Mouse (Mus musculus) testis, postnatal 14 days (tissue): ENCODE measurements around the gene Apobec2.

Source experiments
- DNase-seq: peaks from one replicate; pipeline ENCODE4 v3.0.0; 2021; ENCODE audit warnings: low spot score

Gene Apobec2

DNA sequence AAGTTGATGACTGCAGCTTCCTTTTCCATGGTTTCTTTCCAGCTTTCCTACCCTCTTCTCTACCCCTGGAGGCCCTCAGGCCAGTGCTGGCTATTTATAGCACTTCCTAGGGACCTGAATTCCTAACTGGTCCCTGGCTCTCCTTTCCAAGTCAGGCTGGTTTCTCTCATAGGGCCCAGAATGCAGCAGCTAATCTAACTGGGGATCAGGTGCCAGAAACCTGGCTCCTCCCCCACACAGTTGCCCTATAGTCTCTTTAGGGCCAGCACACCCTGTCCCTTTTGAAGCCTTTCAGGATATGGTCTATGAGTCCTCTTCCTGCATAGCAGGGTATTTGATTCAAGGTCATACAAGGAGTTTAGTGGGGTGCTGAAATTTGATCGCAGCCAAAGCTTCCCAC, 3.8 kb upstream of the Apobec2 start:
- DNase-seq: no peak

DNA sequence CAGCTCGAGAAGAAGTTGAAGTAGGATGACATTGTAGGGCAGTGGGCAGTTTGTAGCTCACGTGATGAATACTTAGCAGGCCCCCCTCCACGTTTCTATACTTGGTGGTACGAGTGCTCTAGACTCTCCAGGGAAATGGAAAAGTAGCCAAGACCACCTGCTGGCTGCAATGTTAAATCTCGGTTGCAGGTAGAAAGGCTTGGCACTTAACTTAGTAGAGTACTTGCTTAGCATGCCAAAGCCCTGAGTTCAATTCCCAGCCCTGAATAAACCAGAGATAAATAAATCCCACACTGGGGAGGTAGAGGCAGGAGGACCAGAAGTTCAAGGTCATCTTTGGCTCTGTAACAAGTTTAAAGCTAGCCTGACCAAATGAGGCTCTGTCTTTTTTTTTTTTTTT, 1.7 kb upstream of the Apobec2 start:
- no peak for DNase-seq

DNA sequence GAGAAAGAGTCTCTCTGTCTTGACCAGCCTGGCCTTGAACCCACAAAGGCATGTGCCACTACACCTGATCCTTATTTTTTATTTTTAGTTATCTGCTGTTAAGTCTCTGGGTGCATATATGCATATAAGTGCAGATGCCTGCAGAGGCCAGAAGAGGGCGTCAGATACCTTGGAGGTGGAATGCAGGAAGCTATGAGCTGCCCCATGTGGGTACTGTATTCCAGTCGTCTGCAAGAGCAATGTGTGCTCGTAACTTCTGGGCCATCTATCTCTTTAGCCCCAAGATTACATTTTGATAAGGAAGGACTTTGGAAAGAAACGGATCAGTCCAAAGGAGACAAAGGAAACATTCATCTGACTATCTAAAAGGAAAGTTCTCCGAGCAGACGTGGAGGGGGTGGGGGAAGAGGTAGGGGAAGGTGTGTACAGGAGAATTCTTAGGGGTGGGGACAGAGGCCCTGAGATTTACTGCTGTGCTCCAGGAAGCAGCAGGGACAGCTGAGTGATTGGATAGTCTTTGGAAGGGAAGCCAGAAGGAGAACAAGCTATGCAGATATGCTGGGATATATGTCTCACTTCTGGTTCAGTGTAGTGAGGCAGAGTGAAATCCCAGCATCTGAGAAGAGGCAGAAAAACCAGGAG, 1.1 kb upstream of the Apobec2 start:
- no peak for DNase-seq

DNA sequence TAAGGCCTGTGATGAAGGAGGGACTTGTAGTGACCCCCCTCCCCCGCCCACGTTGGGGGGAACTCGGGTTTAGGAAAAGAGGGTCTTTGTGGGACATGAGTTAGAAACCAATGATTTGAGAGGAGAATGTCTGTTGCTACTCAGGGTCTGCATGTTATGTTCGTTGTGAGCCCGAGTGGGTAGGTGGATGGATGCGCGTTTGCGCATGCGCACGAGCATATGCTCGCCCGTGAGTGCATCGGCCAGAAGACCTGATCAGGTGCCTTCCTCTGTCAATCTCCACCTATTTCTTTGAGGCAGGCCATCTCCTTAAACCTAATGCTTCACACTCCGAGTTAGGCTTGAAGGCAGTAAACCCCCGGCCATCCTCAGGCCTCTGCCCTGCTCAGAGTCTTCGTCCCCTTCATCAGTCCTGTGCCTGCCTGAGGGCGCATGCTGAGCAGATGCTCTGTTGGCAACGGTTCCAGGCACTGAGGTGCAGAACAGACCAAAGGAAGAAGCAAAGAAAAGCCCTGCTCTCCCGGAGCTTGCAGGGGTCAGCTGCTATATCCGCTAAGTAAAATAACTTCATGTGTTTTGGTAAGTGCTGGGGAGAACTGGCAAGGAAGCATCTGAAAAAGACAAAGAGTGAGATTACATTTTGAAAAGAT, 401 bp upstream of the Apobec2 start:
- no peak for DNase-seq

DNA sequence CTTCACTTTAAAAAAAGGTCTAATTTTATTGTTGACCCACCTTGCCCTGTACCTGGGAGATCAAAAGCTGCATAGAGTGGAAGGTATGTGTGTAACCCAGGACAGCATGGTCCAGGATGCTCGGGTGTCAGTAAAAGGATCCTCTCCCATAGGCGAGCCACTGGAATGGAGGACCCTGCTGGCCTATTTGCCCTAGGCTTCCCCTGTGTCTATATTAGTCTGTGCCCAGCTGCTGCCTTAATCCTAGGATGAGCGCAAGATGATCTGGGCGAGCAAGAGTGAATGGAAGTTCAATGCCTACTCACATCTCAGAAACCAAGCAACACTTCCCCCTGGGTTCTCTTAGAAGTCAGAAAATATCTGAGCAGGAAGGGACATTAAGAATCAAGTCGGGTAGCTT, 1.7 kb downstream of the Apobec2 start:
- DNase-seq: no peak

DNA sequence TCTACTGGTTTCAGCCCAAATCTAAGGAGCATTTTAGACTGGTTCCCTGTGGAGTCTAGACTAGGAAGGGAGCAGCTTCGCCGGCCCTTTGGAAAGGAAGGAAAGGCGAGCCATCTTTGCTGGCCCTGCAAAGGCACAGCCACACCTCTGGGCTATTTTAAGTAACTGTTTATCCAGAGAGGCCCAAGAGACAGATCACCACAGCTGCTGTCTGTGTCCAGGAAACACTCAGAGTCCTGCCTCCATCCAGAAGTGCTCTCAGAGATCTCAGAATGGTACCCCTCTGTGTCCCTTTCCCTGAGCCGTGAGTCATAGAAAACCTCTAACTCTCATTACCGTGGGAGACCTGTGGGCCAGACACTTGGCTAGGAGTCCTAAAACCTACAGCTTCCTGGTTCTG, 2.3 kb downstream of the Apobec2 start:
- no peak for DNase-seq

DNA sequence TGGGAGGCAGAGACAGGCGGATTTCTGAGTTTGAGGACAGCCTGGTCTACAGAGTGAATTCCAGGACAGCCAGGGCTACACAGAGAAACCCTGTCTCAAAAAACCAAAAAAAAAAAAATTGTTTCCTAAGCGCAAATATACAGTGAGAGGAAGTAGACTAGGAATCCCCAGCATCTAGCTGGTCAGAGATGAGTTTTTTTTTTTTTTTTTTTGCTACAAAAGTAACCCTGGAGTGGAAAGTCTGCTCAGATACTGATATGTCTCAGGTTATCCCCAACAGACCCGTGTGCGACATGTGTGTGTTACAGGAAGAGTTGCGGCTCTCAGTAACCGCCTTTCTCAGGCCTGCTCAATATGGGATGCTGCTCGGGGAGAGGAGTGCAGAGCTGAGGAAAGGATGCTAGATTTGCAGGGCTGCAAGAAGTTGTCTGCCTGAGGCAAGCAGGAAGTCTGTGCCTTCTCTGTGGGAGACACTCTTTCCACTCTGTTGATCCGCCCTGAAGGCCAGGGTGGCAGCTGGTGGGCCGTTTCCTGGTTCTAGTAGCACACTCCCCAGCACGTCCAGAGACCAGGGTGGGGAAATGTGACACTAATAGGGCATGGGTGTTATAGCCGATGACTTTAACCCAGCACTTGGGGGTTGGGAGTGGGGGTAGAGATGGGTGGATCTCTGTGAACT, 4.7 kb downstream of the Apobec2 start:
- DNase-seq: no peak

DNA sequence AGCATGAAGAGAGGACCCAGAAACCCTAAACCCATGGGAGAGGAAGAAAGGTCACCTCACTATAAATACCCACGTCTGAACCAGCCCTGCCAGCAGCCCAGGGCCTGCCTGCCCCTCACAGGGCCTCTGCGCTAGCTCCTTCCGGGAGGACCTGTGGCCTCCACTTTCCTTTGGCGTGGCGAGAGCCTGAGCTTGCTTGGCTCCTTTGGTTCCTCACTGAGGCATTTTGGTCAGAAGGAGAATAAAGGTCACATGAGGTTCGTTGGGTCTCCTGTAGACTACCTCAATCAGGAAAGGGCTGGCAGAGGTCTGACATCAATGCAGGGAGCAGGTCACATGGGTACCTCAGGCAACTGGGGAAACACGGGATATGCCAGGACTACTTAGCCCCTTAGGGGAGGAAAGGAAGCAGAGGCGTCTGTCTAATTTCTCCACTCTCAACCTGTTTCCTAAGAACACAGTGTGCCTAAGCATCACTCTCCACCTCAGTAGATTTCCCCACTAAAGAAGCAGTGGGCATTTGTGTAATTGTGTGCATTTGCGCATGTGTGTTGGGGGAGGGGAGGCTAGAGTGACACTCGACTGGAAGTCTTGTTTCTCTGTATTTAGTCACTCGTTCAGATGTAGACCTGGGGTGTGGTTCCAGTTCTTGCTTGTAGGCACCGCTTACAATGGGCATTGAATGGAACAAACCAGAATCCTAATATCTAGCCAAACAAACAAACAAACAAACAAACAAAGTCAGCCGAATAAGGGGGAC, 5.6 kb downstream of the Apobec2 start:
- DNase-seq: no peak

DNA sequence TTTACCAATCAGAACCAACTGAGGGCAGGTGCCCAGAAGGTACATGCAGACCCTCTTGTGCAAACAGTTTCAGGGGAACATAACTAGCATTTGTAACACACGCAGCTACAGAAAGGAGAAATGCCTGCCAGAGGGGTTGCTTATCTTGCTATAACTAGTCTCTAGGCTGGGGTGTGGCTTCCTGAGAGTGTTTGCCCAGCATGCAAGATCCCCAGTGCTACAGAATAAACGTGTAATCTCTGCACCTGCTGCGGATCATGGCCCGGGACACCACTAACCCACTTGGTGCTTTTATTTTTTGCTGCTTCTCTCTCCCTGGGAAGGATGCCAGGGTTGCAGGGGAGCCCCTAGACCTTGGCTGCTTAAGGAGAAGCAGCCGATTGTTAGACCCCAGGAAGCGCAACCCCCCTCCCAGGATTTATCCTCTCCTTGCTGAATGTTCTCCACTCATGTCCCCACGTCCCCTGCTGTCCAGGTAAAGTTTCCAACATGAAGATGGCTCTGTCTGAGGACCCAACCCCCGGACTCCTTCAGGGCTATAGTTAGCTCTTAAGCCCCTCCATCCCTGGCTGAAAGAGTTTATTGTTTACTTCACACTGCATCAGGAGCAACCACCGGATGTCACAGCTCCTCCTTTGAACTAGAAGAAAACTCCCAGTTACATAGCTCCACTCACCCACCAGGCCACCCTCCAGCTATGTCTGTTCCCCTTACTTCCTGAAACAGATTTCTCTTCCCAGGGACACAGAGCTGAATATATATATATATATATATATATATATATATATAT, 6.7 kb downstream of the Apobec2 start:
- DNase-seq: no peak

DNA sequence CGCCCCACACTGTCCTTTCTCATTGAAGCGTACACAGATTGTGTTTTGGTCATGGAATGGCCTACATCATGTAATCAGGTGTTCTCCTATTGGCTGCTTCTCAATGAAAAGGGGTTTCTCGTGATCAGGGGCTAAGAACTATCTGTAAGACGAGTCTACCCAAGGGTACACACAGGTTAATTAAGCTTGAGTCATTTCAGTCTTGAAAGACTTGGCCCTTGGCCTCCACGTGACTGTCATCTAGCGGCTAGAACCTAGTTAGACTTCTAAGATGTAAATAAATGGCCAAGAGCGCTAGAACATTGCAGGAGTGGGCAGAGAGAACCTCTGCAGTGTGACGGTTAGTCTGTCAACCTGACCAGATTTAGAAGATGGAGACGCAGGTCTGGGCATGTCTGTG, 8.5 kb downstream of the Apobec2 start:
- no peak for DNase-seq

DNA sequence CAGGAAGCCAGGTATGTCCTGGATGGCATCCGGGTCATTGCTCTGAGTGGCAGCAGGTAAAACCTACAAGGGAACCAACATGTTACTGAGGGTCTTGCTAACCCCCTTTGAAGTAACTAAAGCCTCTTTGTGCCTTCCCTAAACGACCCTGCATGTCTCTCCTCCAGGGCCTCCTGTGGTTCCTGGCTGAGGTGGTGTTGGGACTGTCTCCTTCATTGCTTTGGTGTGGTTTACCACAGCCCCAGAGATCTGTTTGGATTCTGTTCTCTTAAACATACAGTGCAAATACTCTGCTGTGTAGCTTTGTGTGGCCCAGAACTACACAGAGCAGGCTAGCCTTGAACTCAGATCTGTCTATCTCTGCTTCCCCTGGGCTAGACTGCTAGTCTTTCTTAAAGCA, 13.2 kb downstream of the Apobec2 start:
- DNase-seq: no peak

DNA sequence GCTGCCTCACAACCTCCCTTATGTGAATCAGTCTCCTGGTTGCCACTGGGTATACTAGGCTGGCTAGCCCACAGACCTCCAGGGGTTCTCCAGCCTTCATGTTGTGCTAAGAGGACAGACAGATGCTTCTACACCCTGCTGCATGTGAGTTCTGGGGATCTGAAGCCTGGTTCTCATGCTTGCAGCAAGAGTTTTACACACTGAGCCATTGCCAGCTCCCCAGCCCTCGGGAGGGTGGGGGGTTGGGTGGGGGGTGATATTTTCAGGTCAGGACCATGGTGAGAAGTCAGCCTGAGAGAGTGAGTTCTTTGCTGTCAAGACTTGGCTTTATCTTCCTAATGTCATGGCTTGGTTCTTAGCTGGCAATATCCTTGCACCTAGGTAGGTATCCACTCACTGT, 13.9 kb downstream of the Apobec2 start:
- DNase-seq: no peak

DNA sequence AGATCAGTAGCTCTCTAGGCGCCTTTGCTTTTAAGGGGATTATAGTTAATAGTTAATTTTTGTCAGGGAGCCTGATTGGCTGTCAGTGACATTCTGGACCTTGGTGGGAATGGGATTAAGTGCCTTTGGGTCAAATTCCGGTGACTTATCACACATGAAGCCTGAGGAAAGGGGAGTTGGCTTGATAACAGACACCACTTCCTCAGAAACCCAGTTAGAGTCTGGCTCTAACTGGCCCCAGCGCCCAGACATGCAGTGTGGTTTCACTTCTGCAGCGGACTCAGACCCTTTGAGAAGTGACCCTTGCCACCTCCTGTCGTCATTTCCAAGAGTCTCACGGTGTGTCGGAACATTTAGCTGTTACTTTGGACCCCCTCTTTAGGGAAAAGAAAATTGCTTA, 14.6 kb downstream of the Apobec2 start:
- DNase-seq: no peak

DNA sequence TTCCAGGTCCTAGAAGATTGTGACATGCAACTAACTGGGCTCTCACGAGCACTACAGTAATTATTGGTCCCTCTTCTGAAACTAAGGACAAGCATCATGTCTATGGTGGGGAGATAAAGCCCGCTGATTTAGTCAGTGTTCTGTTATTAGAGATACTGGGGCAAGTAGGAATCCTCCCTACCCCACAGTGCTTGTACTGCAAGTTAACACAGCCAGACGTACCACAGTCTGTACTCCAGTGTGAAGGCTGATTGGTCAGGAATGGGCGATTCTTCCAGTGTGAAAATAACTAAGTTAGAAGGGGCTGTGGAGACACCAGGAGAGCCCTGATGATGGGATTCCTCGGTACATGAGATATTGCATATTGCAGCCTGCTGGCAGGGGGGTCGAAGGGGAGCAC, 15.2 kb downstream of the Apobec2 start:
- no peak for DNase-seq

DNA sequence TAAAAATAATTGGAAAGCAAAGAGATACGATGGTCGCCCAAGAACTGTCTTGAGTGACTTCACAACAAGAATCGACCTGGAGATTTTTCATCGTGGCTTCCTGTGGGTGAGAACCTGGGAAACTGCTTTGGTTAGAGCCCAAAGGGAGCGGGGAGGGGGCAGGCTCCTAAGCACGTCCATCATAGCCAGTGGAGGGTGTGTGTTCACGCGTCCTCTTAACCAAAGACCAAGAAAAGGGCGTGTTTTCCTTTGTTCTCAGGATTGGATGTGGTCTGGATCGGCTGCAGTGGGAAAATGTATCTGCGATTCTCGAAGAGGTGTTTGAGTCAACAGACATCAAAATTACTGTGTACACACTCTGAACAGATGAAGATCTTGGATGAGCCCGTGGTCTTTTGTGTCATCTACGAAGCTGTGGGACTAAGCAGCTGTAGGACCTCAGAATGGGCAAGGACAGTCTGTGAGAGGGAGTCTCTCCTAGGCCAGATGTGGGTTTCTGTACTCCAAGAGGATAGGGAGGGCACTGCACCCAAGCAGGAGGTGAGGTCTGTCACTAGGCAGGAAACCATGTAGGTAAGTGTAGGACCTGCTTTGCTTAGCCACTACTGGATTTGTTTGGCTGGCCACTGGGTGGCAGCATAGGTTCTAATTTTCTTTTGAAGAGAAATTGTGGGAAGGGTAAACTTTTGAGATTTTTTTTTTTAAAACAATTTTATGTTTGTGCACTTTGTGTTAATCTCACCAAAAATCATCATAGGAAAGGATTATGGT, 16.1 kb downstream of the Apobec2 start:
- no peak for DNase-seq

DNA sequence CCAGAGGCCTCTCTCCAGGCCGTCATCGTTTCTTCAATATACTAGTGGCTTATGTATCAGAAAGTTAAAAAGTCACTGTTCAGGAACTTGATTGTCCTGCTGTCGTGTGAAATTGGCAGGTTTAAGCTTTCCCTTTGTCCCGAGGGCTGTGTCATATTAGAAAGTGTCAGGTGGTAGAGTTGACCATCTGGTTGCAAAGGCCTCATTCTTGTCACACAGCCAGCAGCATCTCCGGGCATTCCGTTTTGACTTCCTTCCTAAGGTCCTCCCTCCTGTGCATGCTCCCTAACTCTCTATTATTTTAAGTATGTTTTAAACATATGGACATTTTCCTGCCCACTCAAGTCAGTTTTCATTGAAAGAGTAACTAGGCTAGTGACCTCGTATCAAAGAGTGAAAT, 16.7 kb downstream of the Apobec2 start:
- DNase-seq: no peak

DNA sequence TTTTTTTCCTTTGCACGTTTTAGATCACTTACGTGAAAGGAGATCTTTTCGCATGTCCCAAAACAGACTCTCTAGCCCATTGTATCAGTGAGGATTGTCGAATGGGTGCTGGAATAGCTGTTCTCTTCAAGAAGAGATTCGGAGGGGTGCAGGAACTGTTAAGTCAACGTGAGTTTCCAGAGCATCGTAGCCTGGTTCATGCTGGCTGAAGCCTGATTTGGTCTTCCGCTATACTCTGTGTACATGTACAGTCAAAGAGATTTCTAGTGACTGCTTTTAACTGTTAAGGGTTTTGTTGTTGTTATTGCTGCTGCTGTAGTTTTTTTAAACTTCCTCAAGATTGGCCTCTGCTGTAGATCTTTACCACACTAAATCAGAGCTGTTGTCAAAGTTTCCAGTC, 21.5 kb downstream of the Apobec2 start:
- no peak for DNase-seq

DNA sequence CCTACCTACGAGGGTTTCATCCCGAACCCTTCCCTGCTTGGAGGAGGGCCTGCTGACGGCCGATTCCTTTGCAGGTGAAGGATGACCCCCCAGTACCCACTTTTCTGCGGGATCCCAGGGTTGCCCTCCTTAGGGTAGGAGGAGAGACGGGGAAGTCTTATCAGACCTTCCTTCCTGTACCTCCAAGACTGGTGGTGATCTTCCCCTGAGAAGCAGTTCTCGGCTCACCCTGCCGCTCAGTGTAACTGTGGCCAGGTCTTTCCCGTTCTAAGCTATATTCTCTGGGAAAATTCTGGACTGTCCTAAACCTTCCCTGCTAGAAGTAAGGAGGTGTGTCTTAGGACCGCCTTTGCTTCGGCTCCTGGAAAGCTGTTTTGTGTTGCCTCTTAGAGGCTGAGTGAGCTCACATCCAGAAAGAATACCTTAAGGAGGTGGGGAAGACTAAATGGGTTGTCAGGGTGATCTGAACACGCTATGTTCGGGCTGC, 22.4 kb downstream of the Apobec2 start:
- no peak for DNase-seq

DNA sequence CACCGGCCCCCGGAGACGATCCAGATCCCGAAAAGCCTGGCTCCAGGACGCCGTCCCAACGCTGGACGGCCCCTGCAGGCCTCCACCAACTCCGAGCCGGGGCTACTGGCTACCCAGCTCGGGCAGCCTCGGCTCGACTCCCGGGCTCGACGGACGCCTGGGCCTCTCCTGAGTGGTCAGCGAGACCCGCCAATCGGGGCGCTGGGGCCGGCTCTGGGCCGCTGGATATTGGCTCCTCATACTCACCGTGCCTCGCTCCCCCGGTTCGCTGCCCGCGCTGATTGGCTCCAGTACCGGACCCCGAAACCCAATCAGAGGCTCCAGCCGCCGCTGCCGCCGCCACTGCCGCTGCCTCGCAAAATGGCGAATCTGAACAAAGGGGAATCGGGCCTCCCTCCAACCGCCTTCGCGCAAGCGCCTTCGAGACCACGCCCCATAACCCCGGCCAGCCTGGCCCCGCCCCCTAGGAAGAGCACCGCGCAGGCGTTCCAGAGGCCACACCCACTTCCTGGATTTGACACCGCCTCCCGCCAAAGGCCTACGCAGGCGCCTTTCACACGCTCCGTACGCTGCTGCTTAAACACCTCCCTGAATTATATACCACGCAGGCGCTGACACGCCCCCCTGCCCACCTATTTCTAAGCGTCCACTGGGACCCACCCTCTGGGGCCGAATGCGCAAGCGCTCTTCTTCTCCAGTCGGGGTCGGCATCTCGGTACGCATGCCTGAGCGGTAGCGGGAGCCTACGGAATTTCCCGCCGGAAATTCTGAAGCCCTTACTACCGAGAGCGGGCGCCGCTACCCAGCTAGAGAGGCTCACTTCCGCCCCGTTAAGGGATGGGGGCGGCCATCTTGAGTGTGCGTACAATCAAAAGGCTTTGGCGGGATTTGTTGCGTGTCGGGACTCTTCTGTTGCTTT, 23.1 kb downstream of the Apobec2 start, which contains the start of the genes Nfya and Oard1:
Nfya (minus strand) TSS at position 527 of the 919 bp plus-strand sequence.
Oard1 (plus strand) TSS at position 635 of the 919 bp plus-strand sequence.
- DNase-seq: peak; percentile 100
